Mouse (Mus musculus) bone marrow macrophage, adult 2 months (primary cell): ENCODE measurements around the gene Olfr1179. TPM values are rescaled to one million over a fixed set of nuclear protein-coding genes. Genes with fewer than 3 reads are reported as not detected.
"Not testable (repeated sequence)": the region's sequence is repeated elsewhere in the genome, so short reads cannot be mapped to it uniquely, and the experiment has no call there.

Source experiments
- H3K27ac ChIP-seq: 2 replicates; pipeline ENCODE4 v1.5.1; 2012; ENCODE audit warnings: low read depth, low read length; ENCODE audit not compliant: insufficient read depth
- H3K4me1 ChIP-seq: 2 replicates; pipeline ENCODE4 v1.6.1; 2012; ENCODE audit warnings: low read length; ENCODE audit not compliant: control insufficient read depth, insufficient read depth
- H3K4me3 ChIP-seq: 2 replicates; pipeline ENCODE4 v1.5.1; 2012; ENCODE audit warnings: mild to moderate bottlenecking, low read length, moderate library complexity; ENCODE audit not compliant: insufficient read depth
- CTCF ChIP-seq: IDR thresholded peaks from 2 replicates; pipeline ENCODE4 v1.5.1; 2012; ENCODE audit warnings: low read depth, mild to moderate bottlenecking, low read length, moderate library complexity
- POLR2A ChIP-seq: IDR thresholded peaks from 2 replicates; pipeline ENCODE4 v1.6.1; 2012; ENCODE audit warnings: mild to moderate bottlenecking, low read depth, low read length, borderline replicate concordance
- polyA plus RNA-seq: library from polyadenylated mRNA; stranded (reverse); fragments of >200 nt; gene quantifications from 2 replicates; pipeline ENCODE4 v1.2.4, GENCODE M21; 2012; ENCODE audit not compliant: missing spikeins, insufficient read depth, insufficient read length

The Olfr1179 gene
- polyA plus RNA-seq, result not detected in 2 replicates

DNA sequence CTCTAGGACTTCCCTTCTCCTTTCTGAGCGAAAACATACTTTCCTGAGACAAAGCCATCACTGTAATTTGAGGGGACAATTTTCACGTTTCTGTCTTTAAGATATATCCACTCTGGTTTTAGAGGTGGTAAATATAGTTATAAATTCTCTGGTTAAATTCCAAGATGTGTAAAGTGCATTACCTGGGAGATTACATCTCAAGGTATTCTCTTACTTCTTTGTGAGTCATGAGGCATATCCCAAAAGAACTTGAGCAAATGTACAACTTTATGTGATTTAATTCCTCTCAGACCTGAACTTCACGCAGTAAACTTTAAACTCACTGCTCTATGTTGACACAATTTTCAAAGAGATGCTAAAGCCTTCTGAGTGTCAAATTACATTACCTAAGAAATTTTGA is at the start of gene Olfr1179:
Gene Olfr1179, minus strand, starts transcription at position 101 of the 400 bp plus-strand sequence.
- H3K27ac ChIP-seq, result no peak within 1 kb of the TSS

DNA sequence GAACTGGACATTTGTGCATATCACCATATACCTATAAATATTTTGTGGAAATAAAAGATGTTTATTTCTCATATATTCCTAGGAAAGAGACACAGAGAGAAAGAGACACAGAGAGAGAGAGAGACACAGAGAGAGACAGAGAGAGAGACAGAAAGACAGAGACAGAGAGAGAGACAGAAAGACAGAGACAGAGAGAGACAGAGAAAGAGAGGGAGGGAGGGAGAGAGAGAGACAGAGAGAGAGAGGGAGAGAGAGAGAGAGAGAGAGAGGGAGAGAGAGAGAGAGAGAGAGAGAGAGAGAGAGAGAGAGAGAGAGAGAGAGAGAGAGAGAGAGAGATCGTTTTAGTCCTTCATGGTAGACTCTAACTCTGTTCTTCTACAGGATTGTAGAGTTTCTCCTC is 48.3 kb upstream of the Olfr1179 start, which contains the start of gene Olfr1183:
Gene Olfr1183, plus strand, starts transcription at position 301 of the 400 bp plus-strand sequence.
- not testable (repeated sequence) for H3K27ac ChIP-seq, H3K4me3 ChIP-seq, H3K4me1 ChIP-seq

More for the DNA sequence above, at the start of gene Olfr1179:
- Histone ChIP-seq H3K4me1 (no peaks in the 10 kb centered on the region), H3K4me3 (no peak within 1 kb of the TSS)
- TF ChIP-seq POLR2A, result no peak
- no peak for TF ChIP-seq CTCF

DNA sequence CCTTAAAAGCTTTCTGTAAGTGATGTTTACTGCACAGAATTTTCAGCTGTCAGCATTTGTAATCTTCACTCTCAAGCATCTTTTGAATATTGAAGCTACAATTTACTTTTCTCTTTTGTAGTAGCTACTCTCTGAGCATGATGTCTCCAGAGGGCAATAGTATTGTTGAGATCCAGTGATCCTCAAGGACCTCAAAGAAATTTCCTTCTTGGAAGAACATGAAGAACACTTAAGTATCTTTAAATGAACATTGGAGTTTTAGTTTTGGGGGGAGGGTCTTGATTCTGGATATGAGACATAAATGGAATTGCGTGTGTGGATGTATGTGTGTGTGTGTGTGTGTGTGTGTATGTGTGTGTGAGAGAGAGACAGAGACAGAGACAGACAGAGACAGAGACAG is 42.8 kb upstream of the Olfr1179 start, which contains the start of gene Gm13757:
Gene Gm13757, minus strand, starts transcription at position 101 of the 400 bp plus-strand sequence.
- no peak within 1 kb of the TSS for H3K27ac ChIP-seq
- H3K4me1 ChIP-seq, result no peaks in the 10 kb centered on the region
- TF ChIP-seq POLR2A, result no peak
- TF ChIP-seq CTCF, result no peak
- H3K4me3 ChIP-seq, result no peak within 1 kb of the TSS

DNA sequence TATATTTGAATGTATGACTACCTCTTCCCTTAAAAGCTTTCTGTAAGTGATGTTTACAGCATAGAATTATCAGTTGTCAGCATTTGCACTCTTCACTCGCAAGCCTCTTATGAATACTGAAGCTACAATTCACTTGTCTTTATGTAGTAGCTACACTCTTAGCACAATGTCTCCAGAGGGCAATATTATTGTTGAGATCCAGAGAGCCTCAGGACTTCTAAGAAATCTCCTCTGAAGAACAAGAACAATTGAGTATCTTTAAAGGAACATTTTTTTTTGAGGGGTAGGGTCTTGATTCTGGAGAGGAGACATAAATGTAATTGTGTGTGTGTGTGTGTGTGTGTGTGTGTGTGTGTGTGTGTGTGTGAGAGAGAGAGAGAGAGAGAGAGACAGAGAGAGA is 19.8 kb upstream of the Olfr1179 start, which contains the start of gene Olfr1181:
Gene Olfr1181, minus strand, starts transcription at position 101 of the 400 bp plus-strand sequence.
- H3K4me3 ChIP-seq, result no peak within 1 kb of the TSS
- no peak for TF ChIP-seq POLR2A
- no peak for TF ChIP-seq CTCF
- no peak within 1 kb of the TSS for H3K27ac ChIP-seq
- H3K4me1 ChIP-seq, result no peaks in the 10 kb centered on the region

DNA sequence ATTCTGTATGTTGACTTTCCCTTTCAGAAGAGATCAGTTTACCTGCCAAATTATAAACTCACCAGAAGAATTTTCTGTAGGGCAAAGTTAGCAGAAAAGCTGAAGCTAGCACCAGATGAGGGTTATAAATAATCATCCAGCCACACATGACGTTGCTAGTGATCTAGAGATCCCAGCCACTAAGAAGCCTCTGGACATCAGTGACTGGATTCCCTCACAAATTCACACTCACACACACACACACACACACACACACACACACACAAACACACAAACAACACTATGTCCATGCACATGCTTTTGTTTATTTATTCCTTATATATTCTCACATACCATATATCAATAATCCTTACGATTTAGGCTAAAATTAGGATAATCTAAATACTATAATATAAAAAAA is 12.8 kb upstream of the Olfr1179 start, which contains the start of gene Olfr1180:
Gene Olfr1180, minus strand, starts transcription at position 101 of the 400 bp plus-strand sequence.
- TF ChIP-seq CTCF (no peak), POLR2A (no peak)
- Histone ChIP-seq H3K4me3 (no peak within 1 kb of the TSS), H3K27ac (no peak within 1 kb of the TSS), H3K4me1 (no peaks in the 10 kb centered on the region)

DNA sequence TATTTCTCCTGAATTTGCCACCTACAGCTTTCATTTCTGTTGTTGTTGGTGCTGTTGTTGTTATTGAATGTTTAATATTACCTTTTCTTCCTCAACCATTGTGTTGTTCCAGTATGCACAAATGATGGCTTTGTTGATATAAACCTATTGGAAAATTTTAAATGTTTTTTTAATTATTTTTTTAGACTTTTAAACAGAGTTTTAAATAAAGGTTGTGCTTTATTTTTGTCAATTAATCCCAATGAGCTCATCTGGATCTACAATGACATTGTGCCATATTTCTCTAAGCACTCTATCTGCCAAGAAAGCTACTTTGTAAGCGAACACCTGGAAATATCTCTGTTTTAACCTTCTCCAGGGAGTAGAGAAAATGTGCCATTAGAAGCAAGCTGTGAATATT is 19.5 kb downstream of the Olfr1179 start, which contains the start of gene Olfr1178:
Gene Olfr1178, plus strand, starts transcription at position 301 of the 400 bp plus-strand sequence.
- no peaks in the 10 kb centered on the region for H3K4me1 ChIP-seq
- H3K4me3 ChIP-seq, result no peak within 1 kb of the TSS
- TF ChIP-seq CTCF, result no peak
- no peak for TF ChIP-seq POLR2A
- no peak within 1 kb of the TSS for H3K27ac ChIP-seq

DNA sequence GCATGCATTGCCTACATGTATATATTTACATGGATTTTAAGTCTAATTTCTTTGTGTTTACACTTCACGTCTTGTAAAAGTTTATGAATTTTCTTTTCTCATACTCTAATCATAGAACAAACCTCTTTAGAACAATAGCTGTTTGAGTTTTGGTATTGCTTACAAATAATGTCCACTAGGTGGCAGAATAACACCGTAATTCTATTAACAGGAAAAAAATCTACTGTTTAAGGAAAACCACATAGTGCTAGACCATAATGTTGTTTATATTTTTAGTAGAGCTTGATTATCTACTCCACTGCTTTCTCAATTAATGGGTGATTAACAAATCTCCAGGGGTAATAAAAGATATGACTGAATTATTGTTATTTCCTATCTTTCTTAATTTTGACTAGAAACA is 49.9 kb downstream of the Olfr1179 start:
- no peak overlapping the region for H3K4me3 ChIP-seq
- TF ChIP-seq POLR2A (no peak), CTCF (no peak)
- H3K4me1 ChIP-seq, result no peaks in the 10 kb centered on the region
- H3K27ac ChIP-seq, result no peak overlapping the region

Other genes starting within 250 kb of the Olfr1179 start
- not detected in 2 replicates for gene Olfr1168, start 224.6 kb downstream of the Olfr1179 start, polyA plus RNA-seq
- not detected in 2 replicates for gene Olfr1170, start 178.1 kb downstream of the Olfr1179 start, polyA plus RNA-seq
- not detected in 2 replicates for gene Olfr1173, start 126.6 kb downstream of the Olfr1179 start, polyA plus RNA-seq
- gene Olfr1174-ps, start 91.3 kb downstream of the Olfr1179 start, polyA plus RNA-seq, result not detected in 2 replicates
- 0.15 TPM in 1 of 2 replicates, not detected in the other for gene Olfr1175-ps, start 79.2 kb downstream of the Olfr1179 start, polyA plus RNA-seq
- not detected in 2 replicates for gene Olfr1176, start 69.7 kb downstream of the Olfr1179 start, polyA plus RNA-seq
- not detected in 2 replicates for gene Olfr1177-ps, start 60.0 kb downstream of the Olfr1179 start, polyA plus RNA-seq
- not detected in 2 replicates for gene Olfr1178, start 19.4 kb downstream of the Olfr1179 start, polyA plus RNA-seq
- not detected in 2 replicates for gene Olfr1180, start 12.7 kb upstream of the Olfr1179 start, polyA plus RNA-seq
- gene Olfr1181, start 19.7 kb upstream of the Olfr1179 start, polyA plus RNA-seq, result not detected in 2 replicates
- gene Gm13757, start 42.7 kb upstream of the Olfr1179 start, polyA plus RNA-seq, result not detected in 2 replicates
- gene Olfr1183, start 48.4 kb upstream of the Olfr1179 start, polyA plus RNA-seq, result 0.07 and 0.13 TPM in 2 replicates
- gene Olfr1184, start 77.1 kb upstream of the Olfr1179 start, polyA plus RNA-seq, result not detected in 2 replicates
- gene Olfr1185-ps1, start 86.9 kb upstream of the Olfr1179 start, polyA plus RNA-seq, result not detected in 2 replicates
- not detected in 2 replicates for gene Olfr1186, start 112.1 kb upstream of the Olfr1179 start, polyA plus RNA-seq
- not detected in 2 replicates for gene Olfr1188, start 150.5 kb upstream of the Olfr1179 start, polyA plus RNA-seq
- gene Olfr1189, start 180.0 kb upstream of the Olfr1179 start, polyA plus RNA-seq, result not detected in 2 replicates
- gene Olfr1191-ps1, start 234.1 kb upstream of the Olfr1179 start, polyA plus RNA-seq, result 0.12 TPM in 1 of 2 replicates, not detected in the other
- gene Olfr1192-ps1, start 242.1 kb upstream of the Olfr1179 start, polyA plus RNA-seq, result 0.12 TPM in 1 of 2 replicates, not detected in the other